Mouse (Mus musculus): ENCODE results near the gene Mrgprb3.

The Mrgprb3 gene

GRCm38 (mm10) chr7:48643711-48644110, at the start of gene Mrgprb3:
TSS of gene Mrgprb3 (minus strand) at chr7:48643811.
- no peak for TF ChIP-seq GATA4 (IDR thresholded peaks at IDR 0.05; ENCODE audit: insufficient replicate concordance, low read length)
